Mouse (Mus musculus) gonadal fat pad, adult 2 months (tissue): ENCODE results near the gene Galnt11. TPM values are rescaled to one million over a fixed set of nuclear protein-coding genes. Genes with fewer than 3 reads are reported as not detected.

Experiments used
- DNase-seq: peaks from one replicate; pipeline ENCODE4 v3.0.0-alpha.2; 2012; ENCODE audit warnings: low read depth
- polyA plus RNA-seq: library from polyadenylated mRNA; depleted of rRNA; stranded (reverse); fragments of >200 nt; gene quantifications from 2 replicates; pipeline ENCODE4 v1.2.3, GENCODE M21; 2012; rRNA removed

Galnt11 gene
- polyA plus RNA-seq, 1 experiment: 32.4 TPM

- DNase-seq: no peak
Observed at GRCm38 (mm10) chr5:25252825-25253544, 31.3 kb downstream of the Galnt11 start.

- no peak for DNase-seq
Observed at GRCm38 (mm10) chr5:25254491-25254890, 32.8 kb downstream of the Galnt11 start.

GRCm38 (mm10) chr5:25256686-25257085 is 35.0 kb downstream of the Galnt11 start:
- no peak for DNase-seq

- no peak for DNase-seq
Observed at GRCm38 (mm10) chr5:25261452-25261851, 39.7 kb downstream of the Galnt11 start.

GRCm38 (mm10) chr5:25262266-25262665 is 40.6 kb downstream of the Galnt11 start:
- DNase-seq: no peak

GRCm38 (mm10) chr5:25268258-25268888 is 46.7 kb downstream of the Galnt11 start:
- DNase-seq: peak; percentile 13

GRCm38 (mm10) chr5:25275629-25276028 is 53.9 kb downstream of the Galnt11 start:
- DNase-seq: no peak

- no peak for DNase-seq
Observed at GRCm38 (mm10) chr5:25276365-25276764, 54.7 kb downstream of the Galnt11 start.

GRCm38 (mm10) chr5:25283988-25284387 is 62.3 kb downstream of the Galnt11 start:
- no peak for DNase-seq

GRCm38 (mm10) chr5:25296830-25297229 is 75.1 kb downstream of the Galnt11 start:
- peak; percentile 55 for DNase-seq

GRCm38 (mm10) chr5:25310226-25310625 is 88.5 kb downstream of the Galnt11 start:
- DNase-seq: no peak

- DNase-seq: no peak
Observed at GRCm38 (mm10) chr5:25313881-25314280, 92.2 kb downstream of the Galnt11 start.

Other genes with a start within 250 kb of the Galnt11 start
- gene Prkag2, start 121.3 kb upstream of the Galnt11 start, polyA plus RNA-seq: 30.2 TPM in 2 replicates
- 0.18 and 0.61 TPM in 2 replicates for gene Galntl5, start 40.4 kb upstream of the Galnt11 start, polyA plus RNA-seq
- 1.1 TPM in 1 of 2 replicates, not detected in the other for gene E130116L18Rik, start 1.2 kb downstream of the Galnt11 start, polyA plus RNA-seq